Mouse (Mus musculus) MEL (cell line): ENCODE results near the gene Plbd2. TPM values are rescaled to one million over a fixed set of nuclear protein-coding genes. Genes with fewer than 3 reads are reported as not detected.

ENCODE experiments used
- DNase-seq: peaks from one replicate; pipeline ENCODE4 v3.0.0; 2011; ENCODE audit warnings: low read depth, low spot score
- H3K27ac ChIP-seq: 2 replicates; pipeline ENCODE4 v1.5.1; 2012; ENCODE audit warnings: low read depth, mild to moderate bottlenecking, control low read depth, low read length, moderate library complexity; ENCODE audit not compliant: control insufficient read depth
- H3K27me3 ChIP-seq, 2 experiments: fragments of 150-350 bp in 1 of 2; sonication (generic) in 1 of 2; 2 replicates each; pipeline ENCODE4 v1.6.1; 2012; ENCODE audit warnings: low read length in 2 of 2, mild to moderate bottlenecking in 2 of 2, improper control_type of control experiment in 1 of 2, moderate library complexity in 1 of 2; ENCODE audit not compliant: insufficient read depth in 2 of 2, control insufficient read depth in 1 of 2
- H3K36me3 ChIP-seq, 2 experiments: 2 replicates each; pipeline ENCODE4 v1.6.1; 2012 to 2014; ENCODE audit warnings: low read length in 2 of 2, improper control_type of control experiment in 1 of 2, inconsistent platforms in 1 of 2, mild to moderate bottlenecking in 1 of 2; ENCODE audit not compliant: insufficient read depth in 2 of 2, control insufficient read depth in 1 of 2
- H3K4me1 ChIP-seq, 2 experiments: fragments of 150-350 bp in 1 of 2; sonication (generic) in 1 of 2; 2 replicates each; pipeline ENCODE4 v1.6.1; 2012; ENCODE audit warnings: low read length in 2 of 2, improper control_type of control experiment in 1 of 2, mild to moderate bottlenecking in 1 of 2; ENCODE audit not compliant: insufficient read depth in 2 of 2, control insufficient read depth in 1 of 2
- H3K4me3 ChIP-seq, 2 experiments: fragments of 150-350 bp in 1 of 2; sonication (generic) in 1 of 2; 2 replicates each; pipeline ENCODE4 v1.5.1; 2012; ENCODE audit warnings: low read depth in 2 of 2, low read length in 2 of 2, mild to moderate bottlenecking in 2 of 2, moderate library complexity in 2 of 2, control low read depth in 1 of 2, improper control_type of control experiment in 1 of 2; ENCODE audit not compliant: control insufficient read depth in 1 of 2, insufficient read depth in 1 of 2
- H3K79me2 ChIP-seq: 2 replicates; pipeline ENCODE4 v1.6.1; 2012; ENCODE audit warnings: mild to moderate bottlenecking, low read length, moderate library complexity; ENCODE audit not compliant: control insufficient read depth, poor library complexity, insufficient read depth
- H3K9ac ChIP-seq: 2 replicates; pipeline ENCODE4 v1.6.1; 2012; ENCODE audit warnings: low read depth, mild to moderate bottlenecking, control low read depth, low read length, moderate library complexity; ENCODE audit not compliant: control insufficient read depth, poor library complexity, severe bottlenecking
- H3K9me3 ChIP-seq: fragments of 150-350 bp; sonication (generic); replicated peaks from 2 replicates; pipeline ENCODE4 v1.6.1; 2012; ENCODE audit warnings: mild to moderate bottlenecking, low read length, improper control_type of control experiment, moderate library complexity; ENCODE audit not compliant: insufficient read depth
- CHD1 ChIP-seq: IDR thresholded peaks from 2 replicates; pipeline ENCODE4 v1.6.1; 2012; ENCODE audit warnings: low read depth, mild to moderate bottlenecking, inconsistent platforms, low read length, improper control_type of control experiment
- CHD2 ChIP-seq: IDR thresholded peaks from 2 replicates; pipeline ENCODE4 v1.6.1; 2011; ENCODE audit warnings: low read length, improper control_type of control experiment
- EP300 ChIP-seq, 2 experiments: IDR thresholded peaks; 2 replicates each; pipeline ENCODE4 v1.6.1; 2011; ENCODE audit warnings: improper control_type of control experiment in 2 of 2, low read length in 2 of 2, low read depth in 1 of 2, mild to moderate bottlenecking in 1 of 2
- ETS1 ChIP-seq: IDR thresholded peaks from 2 replicates; pipeline ENCODE4 v1.6.1; 2012; ENCODE audit warnings: low read depth, mild to moderate bottlenecking, inconsistent platforms, low read length, improper control_type of control experiment, moderate library complexity
- GABPA ChIP-seq: IDR thresholded peaks from 2 replicates; pipeline ENCODE4 v1.6.1; 2012; ENCODE audit warnings: low read depth, mild to moderate bottlenecking, inconsistent platforms, low read length, improper control_type of control experiment, moderate library complexity
- HCFC1 ChIP-seq: IDR thresholded peaks from 2 replicates; pipeline ENCODE4 v1.6.1; 2012; ENCODE audit warnings: low read depth, mild to moderate bottlenecking, inconsistent platforms, low read length, improper control_type of control experiment, moderate library complexity
- JUND ChIP-seq: IDR thresholded peaks from 2 replicates; pipeline ENCODE4 v1.6.1; 2011; ENCODE audit warnings: low read depth, mild to moderate bottlenecking, improper control_type of control experiment, low read length
- KAT2A ChIP-seq: conservative IDR thresholded peaks from 2 replicates; pipeline ENCODE4 v1.6.1; 2012; ENCODE audit warnings: low read depth, low read length, improper control_type of control experiment, inconsistent platforms
- MAFK ChIP-seq: IDR thresholded peaks from 2 replicates; pipeline ENCODE4 v1.6.1; 2011; ENCODE audit warnings: low read depth, mild to moderate bottlenecking, low read length, improper control_type of control experiment, borderline replicate concordance
- MAX ChIP-seq: IDR thresholded peaks from 2 replicates; pipeline ENCODE4 v1.6.1; 2011; ENCODE audit warnings: low read length, improper control_type of control experiment
- MEF2A ChIP-seq: IDR thresholded peaks from 2 replicates; pipeline ENCODE4 v1.6.1; 2014; ENCODE audit warnings: low read depth, mild to moderate bottlenecking, inconsistent platforms, low read length, improper control_type of control experiment; ENCODE audit not compliant: poor library complexity, insufficient replicate concordance, severe bottlenecking; ENCODE audit errors: extremely low read depth
- MYB ChIP-seq: IDR thresholded peaks from 2 replicates; pipeline ENCODE4 v1.6.1; 2011; ENCODE audit warnings: mild to moderate bottlenecking, low read depth, low read length, improper control_type of control experiment
- POLR2A ChIP-seq, 2 experiments: IDR thresholded peaks; 2 replicates each; pipeline ENCODE4 v1.6.1; 2011 to 2012; ENCODE audit warnings: low read length in 2 of 2, mild to moderate bottlenecking in 2 of 2, control low read depth in 1 of 2, improper control_type of control experiment in 1 of 2, low read depth in 1 of 2, moderate library complexity in 1 of 2; ENCODE audit not compliant: control insufficient read depth in 1 of 2, insufficient read depth in 1 of 2, poor library complexity in 1 of 2
- POLR2AphosphoS5 ChIP-seq: IDR thresholded peaks from 2 replicates; pipeline ENCODE4 v1.6.1; 2012; ENCODE audit warnings: low read depth, borderline replicate concordance, mild to moderate bottlenecking, inconsistent platforms, low read length, moderate library complexity, mixed read lengths
- SMC3 ChIP-seq: IDR thresholded peaks from 2 replicates; pipeline ENCODE4 v1.6.1; 2011; ENCODE audit warnings: low read depth, low read length, improper control_type of control experiment
- TCF12 ChIP-seq: IDR thresholded peaks from 2 replicates; pipeline ENCODE4 v1.6.1; 2014; ENCODE audit warnings: low read depth, mild to moderate bottlenecking, inconsistent platforms, low read length, improper control_type of control experiment, moderate library complexity
- UBTF ChIP-seq: IDR thresholded peaks from 2 replicates; pipeline ENCODE4 v1.6.1; 2012; ENCODE audit warnings: low read depth, mild to moderate bottlenecking, inconsistent platforms, low read length, improper control_type of control experiment, moderate library complexity, borderline replicate concordance; ENCODE audit not compliant: insufficient read depth
- ZC3H11A ChIP-seq: IDR thresholded peaks from 2 replicates; pipeline ENCODE4 v1.6.1; 2012; ENCODE audit warnings: low read depth, mild to moderate bottlenecking, inconsistent platforms, low read length, improper control_type of control experiment
- ZMIZ1 ChIP-seq: IDR thresholded peaks from 2 replicates; pipeline ENCODE4 v1.6.1; 2012; ENCODE audit warnings: low read depth, mild to moderate bottlenecking, inconsistent platforms, low read length, improper control_type of control experiment, moderate library complexity
- ZNF384 ChIP-seq: IDR thresholded peaks from 2 replicates; pipeline ENCODE4 v1.6.1; 2012; ENCODE audit warnings: low read depth, mild to moderate bottlenecking, inconsistent platforms, low read length, improper control_type of control experiment
- polyA plus RNA-seq, 2 experiments: library from polyadenylated mRNA; stranded (reverse) in 1 of 2; unstranded in 1 of 2; fragments of >175 nt in 1 of 2; fragments of >200 nt in 1 of 2; gene quantifications; 2 replicates each; pipeline versions ENCODE4 v1.2.1 to v1.2.4; 2012; ENCODE audit warnings: low replicate concordance in 2 of 2, low read depth in 1 of 2; ENCODE audit not compliant: insufficient read length in 2 of 2, insufficient read depth in 1 of 2, missing spikeins in 1 of 2
- total RNA-seq: library from RNA; depleted of rRNA; stranded (reverse); fragments of 300-350 nt; gene quantifications from 2 replicates; pipeline ENCODE4 v1.2.3, GENCODE M21; 2012

Gene Plbd2
- total and polyA plus RNA-seq, 3 experiments: 10.1 to 30.5 TPM; not detected in 1

GRCm38 (mm10) chr5:120527296-120527964, 24.0 kb upstream of the Plbd2 start:
- no peaks in the 10 kb centered on the region for H3K79me2 ChIP-seq
- H3K27me3 ChIP-seq: no peaks in the 10 kb centered on the region
- no peak overlapping the region for H3K9ac ChIP-seq
- no peaks in the 10 kb centered on the region for H3K4me1 ChIP-seq
- DNase-seq: no peak
- H3K27ac ChIP-seq: no peak overlapping the region
- TF ChIP-seq SMC3 (no peak), ZNF384 (no peak), CHD2 (no peak), MAX (no peak), JUND (no peak), ZMIZ1 (no peak), MAFK (no peak), KAT2A (no peak)
- TF ChIP-seq, all 39 proteins: peak for 0
- no peak overlapping the region for H3K4me3 ChIP-seq
- H3K9me3 ChIP-seq: no peaks in the 10 kb centered on the region
- H3K36me3 ChIP-seq: no peaks in the 10 kb centered on the region

- Histone ChIP-seq H3K36me3 (no peaks in the 10 kb centered on the region), H3K27me3 (no peaks in the 10 kb centered on the region), H3K79me2 (no peaks in the 10 kb centered on the region), H3K4me3 (no peak overlapping the region), H3K9me3 (no peaks in the 10 kb centered on the region), H3K4me1 (no peaks in the 10 kb centered on the region), H3K27ac (no peak overlapping the region), H3K9ac (no peak overlapping the region)
- no peak for DNase-seq
- TF ChIP-seq SMC3: no peak
- TF ChIP-seq POLR2A (IDR thresholded peaks at IDR 0.05; ENCODE audit: control insufficient read depth in 1 of 2, insufficient read depth in 1 of 2, low read depth in 1 of 2, low read length in 2 of 2, poor library complexity in 1 of 2): no peak
- TF ChIP-seq ETS1: no peak
- no peak for TF ChIP-seq EP300 (IDR thresholded peaks at IDR 0.05; ENCODE audit: low read depth in 1 of 2, low read length in 2 of 2)
- TF ChIP-seq UBTF: no peak
- TF ChIP-seq ZC3H11A: no peak
- no peak for TF ChIP-seq MAFK
- TF ChIP-seq HCFC1: no peak
- no peak for TF ChIP-seq CHD1
- no peak for TF ChIP-seq MYB
- TF ChIP-seq ZMIZ1: no peak
- TF ChIP-seq CHD2: no peak
- TF ChIP-seq MEF2A: no peak
- TF ChIP-seq MAX: no peak
- no peak for TF ChIP-seq GABPA
- TF ChIP-seq JUND: no peak
- no peak for TF ChIP-seq TCF12
- no peak for TF ChIP-seq ZNF384
- no peak for TF ChIP-seq POLR2AphosphoS5
Observed at GRCm38 (mm10) chr5:120526311-120526710, 22.9 kb upstream of the Plbd2 start.
